Mouse (Mus musculus): ENCODE results near the gene Gpr137c. TPM values are rescaled to one million over a fixed set of nuclear protein-coding genes. Genes with fewer than 3 reads are reported as not detected.
A peak's percentile ranks its signal among the peaks of the same experiment; 100 is the strongest.

Gene Gpr137c
- polyA plus RNA-seq, 1 experiment from 2014 or later = 2.9 TPM

DNA sequence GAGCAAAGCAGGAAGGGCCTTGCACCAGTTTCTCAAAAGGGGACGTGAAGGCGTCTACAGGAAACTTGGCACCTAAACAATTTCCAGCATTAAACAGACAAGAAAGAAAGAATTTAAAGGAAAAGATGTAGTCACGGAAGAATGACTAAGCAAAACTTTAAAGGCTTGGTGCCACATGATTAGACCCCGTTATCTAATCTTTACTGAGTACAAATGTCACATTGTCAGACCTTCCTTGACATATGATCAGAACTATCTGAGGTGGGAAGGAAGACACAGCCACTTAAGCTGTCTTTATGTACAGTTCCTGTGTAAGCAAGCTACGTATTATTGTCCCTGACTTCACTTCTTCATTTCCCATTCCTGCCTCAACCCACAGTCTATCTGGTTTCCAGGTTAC, 102.1 kb downstream of the Gpr137c start:
- no peak for ATAC-seq (ENCODE audit: extremely low read depth, insufficient number of reproducible peaks, low FRiP score, low TSS enrichment)
- Histone ChIP-seq H3K4me2 (peak overlapping the region; percentile 6; the same call in 1 of the 2 replicates), H3K4me1 (peaks cover 24% of the 10 kb centered on the region), H3K9me3 (no peaks in the 10 kb centered on the region), H3K27ac (replicated peaks) (no peak overlapping the region), H3K36me3 (no peaks in the 10 kb centered on the region), H3K4me3 (no peak overlapping the region), H3K9ac (no peak overlapping the region), H3K27me3 (replicated peaks) (no peaks in the 10 kb centered on the region)
- WGBS = 40% methylated on average over 5 of the region's 5 CpGs

DNA sequence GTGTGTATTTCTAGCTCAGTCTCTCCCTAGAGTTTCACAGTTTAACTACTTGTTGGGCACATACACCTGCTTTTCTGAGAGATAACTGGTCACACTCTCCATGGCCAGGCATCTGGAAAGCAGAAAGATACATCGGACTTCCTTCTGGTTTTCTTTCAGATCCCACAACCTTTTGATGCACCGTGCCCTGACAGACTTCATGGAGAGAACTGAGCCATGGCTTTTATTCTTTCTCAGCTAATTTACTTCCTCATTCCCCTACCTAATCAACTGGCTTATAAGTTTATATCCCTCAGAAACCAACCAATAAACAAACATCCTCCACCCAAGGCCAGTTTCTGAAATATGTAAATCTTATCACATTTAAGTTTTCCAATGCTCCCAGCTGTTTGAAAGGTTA, 102.9 kb downstream of the Gpr137c start:
- no peak overlapping the region for H3K4me3 ChIP-seq
- 82% methylated on average over 2 of the region's 2 CpGs for WGBS
- ATAC-seq (ENCODE audit: extremely low read depth, insufficient number of reproducible peaks, low FRiP score, low TSS enrichment) = no peak

DNA sequence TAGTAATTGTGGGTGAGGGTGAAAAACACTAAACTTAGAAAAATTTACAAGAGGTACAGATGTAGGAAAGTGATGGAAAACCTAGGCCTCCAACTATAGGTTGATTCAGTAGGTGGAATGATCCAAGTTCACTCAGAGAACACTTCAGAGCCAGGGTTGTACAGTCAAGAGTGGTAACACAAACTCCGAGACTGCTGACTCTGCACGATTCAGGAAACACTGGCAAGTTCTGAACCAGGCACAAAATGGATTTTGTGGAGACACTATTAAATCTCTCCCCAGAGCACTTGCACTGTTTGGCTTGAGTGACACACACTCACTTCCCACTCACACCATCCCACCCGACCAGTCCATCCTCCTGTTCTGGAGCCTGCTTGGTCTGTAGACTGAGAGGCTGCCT, 103.8 kb downstream of the Gpr137c start:
- Histone ChIP-seq H3K4me3 (no peak overlapping the region), H3K27ac (replicated peaks) (no peak overlapping the region), H3K9ac (no peak overlapping the region), H3K4me1 (peaks cover 16% of the 10 kb centered on the region), H3K4me2 (no peak overlapping the region), H3K36me3 (no peaks in the 10 kb centered on the region), H3K27me3 (replicated peaks) (no peaks in the 10 kb centered on the region), H3K9me3 (no peaks in the 10 kb centered on the region)
- WGBS = 75% methylated on average over 3 of the region's 3 CpGs
- ATAC-seq (ENCODE audit: extremely low read depth, insufficient number of reproducible peaks, low FRiP score, low TSS enrichment) = no peak

More for the DNA sequence above, 102.9 kb downstream of the Gpr137c start:
- Histone ChIP-seq H3K36me3 (no peaks in the 10 kb centered on the region), H3K9me3 (no peaks in the 10 kb centered on the region), H3K27ac (replicated peaks) (no peak overlapping the region), H3K27me3 (replicated peaks) (no peaks in the 10 kb centered on the region), H3K4me1 (peaks cover 17% of the 10 kb centered on the region), H3K4me2 (no peak overlapping the region), H3K9ac (no peak overlapping the region)

DNA sequence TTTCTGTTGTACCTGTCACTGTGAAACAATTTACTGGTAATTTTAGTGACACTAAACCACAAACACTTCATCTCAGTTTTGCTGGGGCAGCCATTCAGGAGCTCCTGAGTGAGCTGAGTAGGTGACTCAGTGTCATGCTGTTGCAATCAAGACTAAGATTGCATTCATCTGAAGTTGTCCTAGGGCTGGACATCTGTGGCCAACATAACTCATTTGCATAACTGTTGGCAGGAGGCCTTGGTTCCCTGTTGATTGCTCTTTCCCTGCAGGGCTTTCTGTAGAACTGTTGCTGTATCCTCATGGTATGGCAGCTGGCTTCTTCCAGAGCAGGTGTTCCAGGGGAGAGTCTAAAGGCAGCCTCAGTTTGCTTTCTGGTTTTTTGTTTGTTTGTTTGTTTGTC, 106.0 kb downstream of the Gpr137c start:
- Histone ChIP-seq H3K9me3 (no peaks in the 10 kb centered on the region), H3K27me3 (replicated peaks) (no peaks in the 10 kb centered on the region), H3K4me2 (no peak overlapping the region), H3K27ac (replicated peaks) (no peak overlapping the region), H3K9ac (no peak overlapping the region), H3K4me1 (peaks cover 11% of the 10 kb centered on the region; the same call in 1 of the 2 replicates), H3K4me3 (no peak overlapping the region), H3K36me3 (no peaks in the 10 kb centered on the region)
- ATAC-seq (ENCODE audit: extremely low read depth, insufficient number of reproducible peaks, low FRiP score, low TSS enrichment) = no peak

DNA sequence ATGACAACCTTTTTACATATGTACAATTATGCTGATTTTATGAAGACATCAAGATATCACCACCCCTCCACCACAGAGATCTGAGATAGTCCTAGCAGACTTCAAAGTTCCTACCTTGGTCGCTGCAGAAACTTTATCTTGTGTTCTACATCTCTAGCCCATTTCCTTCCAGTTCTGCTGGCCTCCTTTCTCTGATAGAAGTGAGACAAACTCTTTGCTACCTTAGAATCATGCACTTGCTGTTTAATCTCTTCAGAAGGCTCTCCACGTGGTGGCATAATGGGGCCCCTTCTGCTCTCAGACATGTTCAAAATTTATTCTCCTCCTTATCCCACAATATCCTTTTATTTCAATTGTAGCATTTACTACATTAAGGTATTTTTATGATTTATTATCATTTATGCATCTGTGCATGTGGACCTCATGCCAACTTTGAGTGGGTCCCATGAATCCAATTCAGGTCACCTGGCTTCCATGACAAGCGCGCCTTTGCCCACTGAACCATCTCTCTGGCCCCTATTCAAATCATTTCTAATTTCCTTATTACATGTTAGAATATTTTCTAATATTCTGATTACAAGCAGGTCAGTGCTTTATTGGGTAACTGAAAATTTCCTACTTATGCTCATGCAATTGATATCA, 108.7 kb downstream of the Gpr137c start:
- no peak for ATAC-seq (ENCODE audit: extremely low read depth, insufficient number of reproducible peaks, low FRiP score, low TSS enrichment)
- Histone ChIP-seq H3K36me3 (peaks cover 21% of the 10 kb centered on the region), H3K4me1 (peaks cover 8% of the 10 kb centered on the region), H3K4me3 (no peak overlapping the region), H3K4me2 (no peak overlapping the region), H3K27ac (replicated peaks) (no peak overlapping the region), H3K9ac (no peak overlapping the region), H3K27me3 (replicated peaks) (no peaks in the 10 kb centered on the region), H3K9me3 (no peaks in the 10 kb centered on the region)
- WGBS = 91% methylated on average over 4 of the region's 4 CpGs

DNA sequence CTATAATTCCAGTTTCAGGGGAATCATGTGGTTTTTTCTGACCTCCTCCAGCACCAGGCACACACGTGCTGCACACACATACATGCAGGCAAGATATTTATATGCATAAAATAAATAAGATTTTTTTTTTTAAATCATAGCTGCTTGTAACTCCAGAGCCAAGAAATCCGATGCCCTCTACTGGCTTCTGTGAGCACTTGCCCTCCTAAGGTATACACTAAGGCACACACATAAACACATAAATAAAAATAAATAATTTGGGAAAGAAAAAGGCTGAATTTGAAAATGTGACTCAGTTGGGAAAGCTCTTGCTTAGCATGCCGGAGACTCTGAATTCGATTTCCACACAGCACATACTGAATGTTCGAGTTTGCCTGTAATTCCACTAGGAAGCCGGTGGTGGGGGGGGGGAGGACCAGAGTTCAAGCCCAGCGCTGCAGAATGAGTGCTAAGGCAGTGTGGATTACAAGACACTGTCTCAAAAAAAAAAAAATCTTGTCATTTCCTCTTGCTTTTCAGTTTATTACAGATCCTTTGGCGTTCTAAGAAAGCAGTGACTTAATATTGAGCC, 109.6 kb downstream of the Gpr137c start:
- Histone ChIP-seq H3K4me3 (peak overlapping the region; percentile 78), H3K27ac (replicated peaks) (peak overlapping the region; percentile 50), H3K36me3 (peaks cover 27% of the 10 kb centered on the region), H3K4me2 (peak overlapping the region; percentile 70), H3K9ac (peak overlapping the region; percentile 70), H3K27me3 (replicated peaks) (no peaks in the 10 kb centered on the region), H3K9me3 (no peaks in the 10 kb centered on the region), H3K4me1 (peaks cover 8% of the 10 kb centered on the region)
- ATAC-seq (ENCODE audit: extremely low read depth, insufficient number of reproducible peaks, low FRiP score, low TSS enrichment) = no peak; the same call in 1 of the 2 replicates
- WGBS = 9% methylated on average over 8 of the region's 8 CpGs

DNA sequence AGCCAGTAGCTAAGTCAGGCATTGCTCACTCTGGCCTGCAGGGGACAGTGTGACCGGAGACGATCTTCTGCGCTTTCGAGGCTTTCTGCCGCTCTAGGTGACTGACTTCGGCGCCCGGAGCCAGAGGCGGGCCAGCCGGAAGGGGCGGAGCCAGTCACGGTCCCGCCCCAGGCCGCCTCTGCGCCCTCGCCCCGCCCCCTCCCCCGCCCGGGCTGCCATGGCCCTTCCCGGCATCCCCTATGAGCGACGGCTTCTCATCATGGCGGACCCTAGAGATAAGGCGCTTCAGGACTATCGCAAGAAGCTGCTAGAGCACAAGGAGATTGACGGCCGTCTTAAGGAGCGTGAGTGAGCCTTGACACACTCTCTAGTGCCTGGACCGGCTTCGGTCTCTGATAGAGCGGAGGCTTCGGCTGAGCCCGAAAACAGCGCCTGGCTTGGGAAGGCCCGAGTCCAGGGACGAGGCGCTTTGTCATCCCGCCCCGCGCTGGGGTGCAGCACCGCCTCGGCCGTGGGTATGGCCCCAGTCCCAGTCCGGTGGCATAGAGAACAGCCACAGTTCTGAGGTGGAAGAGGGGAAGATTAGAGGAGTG, 110.2 kb downstream of the Gpr137c start, which contains the start of gene Psmc6:
Gene Psmc6 (plus strand): TSS at position 200 of the 593 bp plus-strand sequence.
- peak; percentile 98 for ATAC-seq (ENCODE audit: extremely low read depth, insufficient number of reproducible peaks, low FRiP score, low TSS enrichment)
- peak within 1 kb of the TSS; percentile 88 for H3K27ac ChIP-seq (replicated peaks)
- peak within 1 kb of the TSS; percentile 82 for H3K4me2 ChIP-seq
- H3K4me3 ChIP-seq = peak within 1 kb of the TSS; percentile 78
- peaks cover 31% of the 10 kb centered on the region for H3K36me3 ChIP-seq
- WGBS = under 1% methylated on average over 44 of the region's 44 CpGs
- peaks cover 8% of the 10 kb centered on the region for H3K4me1 ChIP-seq
- H3K9ac ChIP-seq = peak within 1 kb of the TSS; percentile 89
- H3K9me3 ChIP-seq = no peaks in the 10 kb centered on the region
- H3K27me3 ChIP-seq (replicated peaks) = no peaks in the 10 kb centered on the region

Other genes with a start within 250 kb of the Gpr137c start
- 0.12 and 0.13 TPM in 2 replicates for gene Ptger2, start 231.5 kb upstream of the Gpr137c start, polyA plus RNA-seq (2015; fragmentation: Nextera tagmentation; extraction: Ambion mirVana)
- 11.1 and 11.7 TPM in 2 replicates for gene Txndc16, start 611 bp downstream of the Gpr137c start, polyA plus RNA-seq (2015; fragmentation: Nextera tagmentation; extraction: Ambion mirVana)
- gene Ero1l, start 99.1 kb downstream of the Gpr137c start, polyA plus RNA-seq (2015; fragmentation: Nextera tagmentation; extraction: Ambion mirVana) = 32.0 and 37.0 TPM in 2 replicates
- 112 and 122 TPM in 2 replicates for gene Psmc6, start 110.1 kb downstream of the Gpr137c start, polyA plus RNA-seq (2015; fragmentation: Nextera tagmentation; extraction: Ambion mirVana)
- gene Styx, start 131.4 kb downstream of the Gpr137c start, polyA plus RNA-seq (2015; fragmentation: Nextera tagmentation; extraction: Ambion mirVana) = 46.1 and 58.3 TPM in 2 replicates
- 28.6 and 30.0 TPM in 2 replicates for gene Gnpnat1, start 185.2 kb downstream of the Gpr137c start, polyA plus RNA-seq (2015; fragmentation: Nextera tagmentation; extraction: Ambion mirVana)